Mouse (Mus musculus): ENCODE data around the gene Crip1. TPM values are rescaled to one million over a fixed set of nuclear protein-coding genes. Genes with fewer than 3 reads are reported as not detected.

Gene Crip1
- polyA plus RNA-seq, 1 experiment from 2014 or later = 1,992 TPM

DNA sequence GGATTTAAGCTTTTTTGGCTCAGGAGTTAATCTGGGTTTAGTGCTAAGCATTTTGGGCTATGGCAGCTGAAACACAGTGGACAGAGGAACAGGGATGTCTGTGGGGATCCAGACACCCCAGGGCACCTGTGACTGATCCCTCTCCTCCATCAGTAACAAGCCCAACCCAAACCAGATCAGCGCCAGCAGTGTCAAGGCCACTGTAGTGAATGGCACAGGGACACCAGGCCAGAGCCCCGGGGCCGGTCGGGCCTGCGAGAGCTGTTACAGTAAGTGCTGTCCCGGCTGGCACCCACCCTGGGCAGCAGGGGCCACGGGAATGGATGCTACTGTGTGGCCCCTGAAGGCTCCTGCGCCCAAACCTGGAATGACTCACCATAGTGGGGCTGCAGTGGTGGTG lies 15.4 kb upstream of the Crip1 start:
- no peaks in the 10 kb centered on the region for H3K9me3 ChIP-seq (ENCODE audit: control insufficient read depth)
- H3K4me2 ChIP-seq (replicated peaks; ENCODE audit: low read depth) = no peak overlapping the region
- H3K36me3 ChIP-seq (ENCODE audit: control insufficient read depth, insufficient read depth) = peaks cover 93% of the 10 kb centered on the region
- TF ChIP-seq CTCF (IDR thresholded peaks at IDR 0.05; ENCODE audit: low read depth) = no peak
- H3K27ac ChIP-seq (ENCODE audit: low read depth, low read length) = no peak overlapping the region
- no peaks in the 10 kb centered on the region for H3K4me1 ChIP-seq (replicated peaks; ENCODE audit: control insufficient read depth, insufficient read depth, low read length)
- H3K4me3 ChIP-seq (ENCODE audit: low read depth, low read length) = no peak overlapping the region
- no peak overlapping the region for H3K9ac ChIP-seq (ENCODE audit: low read depth, low read length)
- no peak for ATAC-seq
- H3K27me3 ChIP-seq (replicated peaks; ENCODE audit: control insufficient read depth, insufficient read depth, low read length) = no peaks in the 10 kb centered on the region
- whole genome bisulfite sequencing = 95% methylated on average over 8 of the region's 8 CpGs

GRCm38 (mm10) chr12:113131601-113132000 lies 14.5 kb upstream of the Crip1 start:
- no peaks in the 10 kb centered on the region for H3K9me3 ChIP-seq (ENCODE audit: control insufficient read depth)
- TF ChIP-seq CTCF (IDR thresholded peaks at IDR 0.05; ENCODE audit: low read depth) = no peak
- no peak overlapping the region for H3K27ac ChIP-seq (ENCODE audit: low read depth, low read length)
- H3K9ac ChIP-seq (ENCODE audit: low read depth, low read length) = no peak overlapping the region
- H3K4me3 ChIP-seq (ENCODE audit: low read depth, low read length) = no peak overlapping the region
- no peak overlapping the region for H3K4me2 ChIP-seq (replicated peaks; ENCODE audit: low read depth)
- 95% methylated on average over 14 of the region's 14 CpGs for WGBS
- H3K36me3 ChIP-seq (ENCODE audit: control insufficient read depth, insufficient read depth) = peaks cover 100% of the 10 kb centered on the region
- H3K4me1 ChIP-seq (replicated peaks; ENCODE audit: control insufficient read depth, insufficient read depth, low read length) = no peaks in the 10 kb centered on the region
- no peaks in the 10 kb centered on the region for H3K27me3 ChIP-seq (replicated peaks; ENCODE audit: control insufficient read depth, insufficient read depth, low read length)
- ATAC-seq = no peak

DNA sequence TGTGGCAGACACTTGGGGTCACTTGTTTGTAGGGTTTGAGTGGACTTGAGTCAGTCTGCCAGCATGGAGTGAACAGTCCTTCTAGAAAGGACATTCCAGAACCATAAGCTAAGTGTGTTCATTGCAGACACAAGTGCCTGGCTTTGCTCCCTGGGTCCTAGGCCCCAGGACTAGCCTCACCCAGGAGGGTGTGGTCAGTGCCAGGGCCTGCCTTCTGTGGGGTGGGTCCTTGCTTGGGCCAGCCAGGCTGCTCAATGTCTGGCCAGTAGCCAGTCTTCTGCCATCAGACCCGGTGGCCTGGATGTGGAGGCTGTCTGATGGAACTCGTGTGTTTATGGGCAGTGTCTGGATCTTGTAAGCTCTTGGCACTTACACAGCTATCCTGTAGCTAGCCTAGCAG lies 13.5 kb upstream of the Crip1 start:
- no peak for TF ChIP-seq CTCF (IDR thresholded peaks at IDR 0.05; ENCODE audit: low read depth)
- Histone ChIP-seq H3K27ac (ENCODE audit: low read depth, low read length) (no peak overlapping the region), H3K4me1 (replicated peaks; ENCODE audit: control insufficient read depth, insufficient read depth, low read length) (no peaks in the 10 kb centered on the region), H3K4me3 (ENCODE audit: low read depth, low read length) (no peak overlapping the region), H3K9me3 (ENCODE audit: control insufficient read depth) (no peaks in the 10 kb centered on the region), H3K9ac (ENCODE audit: low read depth, low read length) (no peak overlapping the region), H3K4me2 (replicated peaks; ENCODE audit: low read depth) (no peak overlapping the region), H3K27me3 (replicated peaks; ENCODE audit: control insufficient read depth, insufficient read depth, low read length) (no peaks in the 10 kb centered on the region), H3K36me3 (ENCODE audit: control insufficient read depth, insufficient read depth) (peaks cover 100% of the 10 kb centered on the region)
- ATAC-seq = peak; percentile 64
- 40% methylated on average over 2 of the region's 2 CpGs for whole genome bisulfite sequencing

DNA sequence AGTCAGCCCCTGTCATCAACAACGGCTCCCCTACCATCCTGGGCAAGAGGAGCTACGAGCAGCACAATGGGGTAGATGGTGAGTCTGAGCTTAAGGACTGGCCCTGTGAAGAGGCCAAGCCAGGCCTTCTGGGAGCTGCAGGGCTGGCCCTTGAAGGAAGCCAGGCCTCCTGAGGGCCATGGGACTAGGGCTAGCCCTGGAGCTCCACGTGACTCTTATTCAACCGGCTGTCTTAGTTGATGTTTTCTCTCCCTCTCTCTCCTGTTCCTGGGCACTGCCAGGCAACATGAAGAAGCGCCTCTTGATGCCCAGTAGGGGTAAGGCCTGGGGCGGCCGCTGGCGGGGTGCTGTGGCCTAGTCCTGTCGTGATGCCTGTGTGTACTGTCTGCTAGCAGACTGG lies 12.9 kb upstream of the Crip1 start:
- no peaks in the 10 kb centered on the region for H3K9me3 ChIP-seq (ENCODE audit: control insufficient read depth)
- no peak overlapping the region for H3K4me2 ChIP-seq (replicated peaks; ENCODE audit: low read depth)
- H3K27me3 ChIP-seq (replicated peaks; ENCODE audit: control insufficient read depth, insufficient read depth, low read length) = no peaks in the 10 kb centered on the region
- no peak for ATAC-seq
- WGBS = 88% methylated on average over 9 of the region's 9 CpGs
- peaks cover 98% of the 10 kb centered on the region for H3K36me3 ChIP-seq (ENCODE audit: control insufficient read depth, insufficient read depth)
- no peaks in the 10 kb centered on the region for H3K4me1 ChIP-seq (replicated peaks; ENCODE audit: control insufficient read depth, insufficient read depth, low read length)
- TF ChIP-seq CTCF (IDR thresholded peaks at IDR 0.05; ENCODE audit: low read depth) = no peak
- no peak overlapping the region for H3K9ac ChIP-seq (ENCODE audit: low read depth, low read length)
- no peak overlapping the region for H3K27ac ChIP-seq (ENCODE audit: low read depth, low read length)
- H3K4me3 ChIP-seq (ENCODE audit: low read depth, low read length) = no peak overlapping the region

GRCm38 (mm10) chr12:113133861-113134403 lies 12.2 kb upstream of the Crip1 start:
- no peak for TF ChIP-seq CTCF (IDR thresholded peaks at IDR 0.05; ENCODE audit: low read depth)
- H3K4me3 ChIP-seq (ENCODE audit: low read depth, low read length) = no peak overlapping the region
- no peak overlapping the region for H3K9ac ChIP-seq (ENCODE audit: low read depth, low read length)
- WGBS = 61% methylated on average over 5 of the region's 5 CpGs
- H3K4me2 ChIP-seq (replicated peaks; ENCODE audit: low read depth) = no peak overlapping the region
- H3K36me3 ChIP-seq (ENCODE audit: control insufficient read depth, insufficient read depth) = peaks cover 92% of the 10 kb centered on the region
- no peaks in the 10 kb centered on the region for H3K9me3 ChIP-seq (ENCODE audit: control insufficient read depth)
- H3K27ac ChIP-seq (ENCODE audit: low read depth, low read length) = no peak overlapping the region
- no peaks in the 10 kb centered on the region for H3K4me1 ChIP-seq (replicated peaks; ENCODE audit: control insufficient read depth, insufficient read depth, low read length)
- no peaks in the 10 kb centered on the region for H3K27me3 ChIP-seq (replicated peaks; ENCODE audit: control insufficient read depth, insufficient read depth, low read length)
- no peak for ATAC-seq

- WGBS = 88% methylated on average over 4 of the region's 4 CpGs
- peaks cover 86% of the 10 kb centered on the region for H3K36me3 ChIP-seq (ENCODE audit: control insufficient read depth, insufficient read depth)
- H3K4me2 ChIP-seq (replicated peaks; ENCODE audit: low read depth) = no peak overlapping the region
- no peaks in the 10 kb centered on the region for H3K9me3 ChIP-seq (ENCODE audit: control insufficient read depth)
- H3K27ac ChIP-seq (ENCODE audit: low read depth, low read length) = no peak overlapping the region
- H3K9ac ChIP-seq (ENCODE audit: low read depth, low read length) = no peak overlapping the region
- no peak for ATAC-seq
- no peaks in the 10 kb centered on the region for H3K27me3 ChIP-seq (replicated peaks; ENCODE audit: control insufficient read depth, insufficient read depth, low read length)
- no peak for TF ChIP-seq CTCF (IDR thresholded peaks at IDR 0.05; ENCODE audit: low read depth)
- H3K4me3 ChIP-seq (ENCODE audit: low read depth, low read length) = no peak overlapping the region
- H3K4me1 ChIP-seq (replicated peaks; ENCODE audit: control insufficient read depth, insufficient read depth, low read length) = no peaks in the 10 kb centered on the region
Observed at GRCm38 (mm10) chr12:113134502-113134901, 11.6 kb upstream of the Crip1 start.

DNA sequence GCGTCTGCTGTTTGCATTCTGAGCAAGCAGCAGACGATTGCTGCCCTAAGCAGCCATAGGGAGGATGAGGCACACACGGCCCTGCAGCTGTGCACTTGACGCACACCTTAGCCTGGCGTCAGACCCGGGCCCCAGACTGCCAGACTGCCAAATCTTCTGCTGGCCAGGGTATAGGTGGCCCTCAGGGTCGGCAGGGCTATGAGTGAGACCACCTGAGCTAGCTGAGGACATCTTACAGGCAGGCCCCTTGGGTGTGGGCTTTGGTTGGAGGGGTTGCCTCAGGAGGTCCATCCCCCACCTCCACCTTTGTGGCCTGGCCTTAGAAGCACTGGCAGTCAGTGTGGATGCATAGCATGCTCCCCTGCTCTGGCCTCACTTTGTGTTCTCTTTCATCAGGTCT lies 10.7 kb upstream of the Crip1 start:
- no peaks in the 10 kb centered on the region for H3K9me3 ChIP-seq (ENCODE audit: control insufficient read depth)
- ATAC-seq = no peak
- no peak overlapping the region for H3K4me2 ChIP-seq (replicated peaks; ENCODE audit: low read depth)
- 87% methylated on average over 7 of the region's 7 CpGs for WGBS
- H3K9ac ChIP-seq (ENCODE audit: low read depth, low read length) = no peak overlapping the region
- H3K36me3 ChIP-seq (ENCODE audit: control insufficient read depth, insufficient read depth) = peaks cover 77% of the 10 kb centered on the region
- no peak overlapping the region for H3K27ac ChIP-seq (ENCODE audit: low read depth, low read length)
- H3K4me3 ChIP-seq (ENCODE audit: low read depth, low read length) = no peak overlapping the region
- TF ChIP-seq CTCF (IDR thresholded peaks at IDR 0.05; ENCODE audit: low read depth) = no peak
- 0 out of 2 replicates have a peak, but pooled peaks cover 4% of the 10 kb centered on the region for H3K4me1 ChIP-seq (replicated peaks; ENCODE audit: control insufficient read depth, insufficient read depth, low read length)
- peaks cover 2% of the 10 kb centered on the region; the same call in 1 of the 2 replicates for H3K27me3 ChIP-seq (replicated peaks; ENCODE audit: control insufficient read depth, insufficient read depth, low read length)
